Mouse (Mus musculus): ENCODE measurements around the gene Pcx. TPM values are rescaled to one million over a fixed set of nuclear protein-coding genes. Genes with fewer than 3 reads are reported as not detected.

The Pcx gene
- polyA plus RNA-seq, 1 experiment from 2014 or later, result 17.3 TPM

GRCm38 (mm10) chr19:4498062-4498933 is 12.0 kb upstream of the Pcx start, which contains the start of gene 2010003K11Rik:
Gene 2010003K11Rik, minus strand, starts transcription at chr19:4498583.
- no peaks in the 10 kb centered on the region for H3K9me3 ChIP-seq (replicated peaks)
- 0 out of 2 replicates have a peak within 1 kb of the TSS, but pooled peaks have one; percentile 6 for H3K4me2 ChIP-seq
- peaks cover 4% of the 10 kb centered on the region for H3K4me1 ChIP-seq
- no peak within 1 kb of the TSS for H3K27ac ChIP-seq
- H3K4me3 ChIP-seq, result no peak within 1 kb of the TSS
- WGBS, result 59% methylated on average over 16 of the region's 16 CpGs
- H3K9ac ChIP-seq, result no peak within 1 kb of the TSS; the same call in 1 of the 2 replicates
- H3K27me3 ChIP-seq, result no peaks in the 10 kb centered on the region
- H3K36me3 ChIP-seq (ENCODE audit: poor library complexity, severe bottlenecking), result no peaks in the 10 kb centered on the region
- ATAC-seq, result no peak

- H3K4me1 ChIP-seq, result peaks cover 2% of the 10 kb centered on the region
- WGBS, result 81% methylated on average over 2 of the region's 2 CpGs
These were observed 7.6 kb upstream of the Pcx start for GRCm38 (mm10) chr19:4502701-4503100.

GRCm38 (mm10) chr19:4504830-4505229 is 5.4 kb upstream of the Pcx start:
- H3K4me3 ChIP-seq, result no peak overlapping the region
- no peak overlapping the region for H3K27ac ChIP-seq
- no peak overlapping the region for H3K4me2 ChIP-seq
- no peaks in the 10 kb centered on the region for H3K36me3 ChIP-seq (ENCODE audit: poor library complexity, severe bottlenecking)
- no peak for ATAC-seq
- H3K4me1 ChIP-seq, result peaks cover 5% of the 10 kb centered on the region
- no peaks in the 10 kb centered on the region for H3K27me3 ChIP-seq
- no peaks in the 10 kb centered on the region for H3K9me3 ChIP-seq (replicated peaks)
- 92% methylated on average over 1 of the region's 1 CpGs for WGBS
- H3K9ac ChIP-seq, result no peak overlapping the region

More at GRCm38 (mm10) chr19:4502701-4503100, 7.6 kb upstream of the Pcx start:
- Histone ChIP-seq H3K27ac (no peak overlapping the region), H3K4me3 (no peak overlapping the region), H3K9me3 (replicated peaks) (no peaks in the 10 kb centered on the region), H3K4me2 (no peak overlapping the region), H3K27me3 (no peaks in the 10 kb centered on the region), H3K9ac (no peak overlapping the region), H3K36me3 (ENCODE audit: poor library complexity, severe bottlenecking) (no peaks in the 10 kb centered on the region)
- ATAC-seq, result no peak

GRCm38 (mm10) chr19:4507746-4508145 is 2.5 kb upstream of the Pcx start:
- Histone ChIP-seq H3K4me2 (no peak overlapping the region), H3K36me3 (ENCODE audit: poor library complexity, severe bottlenecking) (no peaks in the 10 kb centered on the region), H3K27me3 (peaks cover 12% of the 10 kb centered on the region), H3K9me3 (replicated peaks) (no peaks in the 10 kb centered on the region), H3K27ac (no peak overlapping the region), H3K9ac (no peak overlapping the region), H3K4me3 (no peak overlapping the region), H3K4me1 (peaks cover 11% of the 10 kb centered on the region)
- 66% methylated on average over 3 of the region's 3 CpGs for WGBS
- no peak for ATAC-seq

DNA sequence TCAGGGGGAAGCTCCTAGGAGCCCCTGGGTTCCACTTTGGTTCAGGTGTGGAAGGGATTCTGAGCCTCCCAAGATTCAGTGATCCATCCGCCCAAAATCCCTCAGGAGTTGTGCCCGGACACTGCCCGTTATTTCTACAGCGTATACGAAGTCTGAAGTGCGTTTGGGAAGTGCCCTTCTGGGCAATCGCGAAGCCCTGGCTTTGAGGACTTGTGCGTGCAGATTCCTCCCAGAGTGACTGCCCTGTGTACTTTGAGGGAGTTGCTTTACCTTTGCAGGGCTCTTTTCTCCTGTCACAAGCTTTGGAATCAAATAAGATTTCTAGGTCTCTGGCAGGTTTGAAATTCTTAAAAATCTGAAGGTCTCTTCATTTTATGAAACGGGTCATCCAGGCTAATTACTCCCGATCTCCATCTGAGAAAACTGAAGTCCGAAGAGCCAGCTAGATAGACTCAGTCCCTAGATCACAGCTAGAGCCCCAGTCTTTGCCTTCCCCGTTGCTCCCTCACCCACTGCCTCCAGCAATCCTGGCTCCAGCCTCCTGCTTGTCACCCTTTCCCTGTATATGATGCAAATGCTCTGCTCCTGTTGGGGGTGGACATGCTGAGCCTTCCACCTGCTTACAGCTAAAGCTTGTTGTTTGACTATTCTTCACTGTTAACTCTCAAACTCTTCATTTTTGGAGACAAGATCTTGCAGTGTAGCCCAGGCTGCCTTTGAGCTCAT is 1.0 kb downstream of the Pcx start:
- Histone ChIP-seq H3K36me3 (ENCODE audit: poor library complexity, severe bottlenecking) (no peaks in the 10 kb centered on the region), H3K9ac (peak overlapping the region; percentile 69), H3K27ac (no peak overlapping the region), H3K27me3 (peaks cover 12% of the 10 kb centered on the region), H3K4me2 (peak overlapping the region; percentile 90), H3K9me3 (replicated peaks) (no peaks in the 10 kb centered on the region), H3K4me1 (peaks cover 20% of the 10 kb centered on the region), H3K4me3 (peak overlapping the region; percentile 69)
- ATAC-seq, result no peak
- 6% methylated on average over 13 of the region's 13 CpGs for WGBS

DNA sequence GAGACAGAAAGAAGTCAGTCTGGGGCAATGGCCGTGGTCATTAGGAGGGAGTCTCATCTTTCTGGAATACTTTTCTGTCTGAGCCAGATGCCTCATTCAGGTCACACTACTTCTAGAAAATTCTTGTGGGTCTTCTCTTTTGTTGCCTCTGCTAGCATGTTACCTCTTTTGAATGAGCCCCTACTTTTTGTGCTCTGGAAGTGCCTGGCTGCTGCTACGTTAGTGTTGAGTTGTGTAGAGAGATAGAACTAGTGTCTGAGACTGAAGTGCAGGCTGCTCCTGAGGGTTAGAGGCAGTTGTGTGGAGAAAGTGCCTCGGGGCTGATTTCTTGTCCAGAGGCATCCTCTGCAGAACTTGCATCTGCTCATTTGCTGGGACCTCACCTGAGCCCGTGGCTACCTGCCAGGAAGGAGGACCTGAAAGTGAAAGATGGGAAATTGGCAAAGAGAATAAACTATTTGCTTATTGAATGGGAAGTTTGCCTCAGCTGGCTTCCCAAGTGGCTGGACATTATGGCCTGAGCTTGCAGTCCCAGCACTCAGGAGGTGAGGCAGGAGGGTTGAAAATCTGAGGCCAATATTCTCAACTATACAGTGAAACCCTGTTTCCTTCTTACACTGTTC is 3.1 kb downstream of the Pcx start:
- Histone ChIP-seq H3K27ac (no peak overlapping the region), H3K36me3 (ENCODE audit: poor library complexity, severe bottlenecking) (no peaks in the 10 kb centered on the region), H3K9me3 (replicated peaks) (no peaks in the 10 kb centered on the region), H3K4me3 (no peak overlapping the region), H3K27me3 (peaks cover 12% of the 10 kb centered on the region), H3K9ac (no peak overlapping the region), H3K4me2 (no peak overlapping the region), H3K4me1 (peaks cover 20% of the 10 kb centered on the region)
- WGBS, result 72% methylated on average over 4 of the region's 4 CpGs
- ATAC-seq, result no peak

GRCm38 (mm10) chr19:4515746-4516145 is 5.5 kb downstream of the Pcx start:
- no peaks in the 10 kb centered on the region for H3K9me3 ChIP-seq (replicated peaks)
- peaks cover 14% of the 10 kb centered on the region for H3K4me1 ChIP-seq
- no peak overlapping the region for H3K4me2 ChIP-seq
- H3K27me3 ChIP-seq, result peaks cover 12% of the 10 kb centered on the region
- no peak overlapping the region for H3K9ac ChIP-seq
- no peak for ATAC-seq
- peak overlapping the region; percentile 10; the same call in 1 of the 2 replicates for H3K27ac ChIP-seq
- 40% methylated on average over 2 of the region's 2 CpGs for WGBS
- no peaks in the 10 kb centered on the region for H3K36me3 ChIP-seq (ENCODE audit: poor library complexity, severe bottlenecking)
- no peak overlapping the region for H3K4me3 ChIP-seq

GRCm38 (mm10) chr19:4516288-4516687 is 6.0 kb downstream of the Pcx start:
- no peak overlapping the region for H3K4me2 ChIP-seq
- H3K9me3 ChIP-seq (replicated peaks), result no peaks in the 10 kb centered on the region
- H3K4me3 ChIP-seq, result no peak overlapping the region
- no peak for ATAC-seq
- no peaks in the 10 kb centered on the region for H3K36me3 ChIP-seq (ENCODE audit: poor library complexity, severe bottlenecking)
- H3K4me1 ChIP-seq, result peaks cover 9% of the 10 kb centered on the region
- 0 out of 2 replicates have a peak overlapping the region, but pooled peaks have one; percentile 25 for H3K27ac ChIP-seq
- H3K9ac ChIP-seq, result no peak overlapping the region
- H3K27me3 ChIP-seq, result peaks cover 6% of the 10 kb centered on the region
- WGBS, result 72% methylated on average over 2 of the region's 2 CpGs

DNA sequence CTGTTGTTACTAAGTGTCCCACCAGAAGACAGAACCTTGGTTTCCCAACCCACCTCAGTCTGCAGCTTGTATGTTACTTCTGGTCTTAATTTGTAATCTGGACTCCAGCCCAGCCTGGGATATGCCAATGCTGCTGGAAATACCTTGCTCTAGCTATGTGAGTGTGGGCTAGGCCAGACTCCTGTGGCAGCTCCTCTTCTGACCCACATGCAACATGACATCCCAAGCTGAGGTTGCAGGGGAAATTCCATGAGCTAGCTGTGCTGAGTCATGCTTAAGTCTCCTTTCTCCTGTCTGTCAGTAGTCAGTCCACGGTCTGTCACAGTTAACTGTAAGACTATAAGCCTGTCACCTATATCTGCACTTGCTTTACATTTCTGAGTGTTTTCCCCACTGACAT is 7.2 kb downstream of the Pcx start:
- H3K9ac ChIP-seq, result no peak overlapping the region
- H3K4me2 ChIP-seq, result no peak overlapping the region
- H3K4me3 ChIP-seq, result no peak overlapping the region
- H3K4me1 ChIP-seq, result peaks cover 9% of the 10 kb centered on the region
- H3K27ac ChIP-seq, result no peak overlapping the region
- no peaks in the 10 kb centered on the region for H3K27me3 ChIP-seq
- no peaks in the 10 kb centered on the region for H3K36me3 ChIP-seq (ENCODE audit: poor library complexity, severe bottlenecking)
- H3K9me3 ChIP-seq (replicated peaks), result no peaks in the 10 kb centered on the region
- 82% methylated on average over 1 of the region's 1 CpGs for WGBS
- no peak for ATAC-seq

DNA sequence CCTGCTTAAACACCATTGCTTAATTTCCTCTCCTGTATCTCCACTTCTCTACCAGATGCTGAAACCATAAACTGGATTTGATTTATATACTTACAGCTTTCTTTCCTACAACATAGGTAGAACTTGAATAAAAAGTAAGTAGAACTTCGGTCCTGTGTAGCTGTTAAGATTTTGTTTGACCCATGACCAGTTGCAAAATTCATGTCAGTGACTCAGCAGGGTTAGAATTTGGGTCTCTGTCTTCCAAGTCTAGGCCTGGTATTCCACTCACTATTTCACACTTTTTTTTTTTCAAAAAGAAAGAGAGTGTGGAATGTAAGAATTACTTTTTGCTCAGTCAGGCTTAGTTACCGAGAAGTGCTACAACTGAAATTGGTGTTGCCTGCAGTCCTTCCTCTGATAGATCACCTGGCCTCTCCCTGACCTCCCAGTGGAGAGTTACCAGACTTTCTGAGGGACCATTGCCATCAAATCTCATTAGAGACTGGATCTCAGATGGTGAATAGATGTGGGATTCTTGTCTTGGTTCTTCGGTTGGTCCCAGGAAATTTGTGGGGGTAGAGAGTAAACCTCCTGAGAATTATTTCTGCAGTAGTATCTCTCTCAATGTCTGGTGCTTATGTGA is 11.3 kb downstream of the Pcx start:
- Histone ChIP-seq H3K9ac (no peak overlapping the region), H3K36me3 (ENCODE audit: poor library complexity, severe bottlenecking) (no peaks in the 10 kb centered on the region), H3K27ac (no peak overlapping the region), H3K4me2 (no peak overlapping the region), H3K4me3 (no peak overlapping the region), H3K4me1 (no peaks in the 10 kb centered on the region), H3K27me3 (no peaks in the 10 kb centered on the region), H3K9me3 (replicated peaks) (no peaks in the 10 kb centered on the region)
- ATAC-seq, result no peak
- WGBS, result 89% methylated on average over 3 of the region's 3 CpGs

GRCm38 (mm10) chr19:4534646-4535045 is 24.4 kb downstream of the Pcx start:
- Histone ChIP-seq H3K4me2 (no peak overlapping the region), H3K4me3 (no peak overlapping the region), H3K9ac (no peak overlapping the region), H3K27ac (no peak overlapping the region), H3K36me3 (ENCODE audit: poor library complexity, severe bottlenecking) (no peaks in the 10 kb centered on the region), H3K27me3 (no peaks in the 10 kb centered on the region), H3K9me3 (replicated peaks) (no peaks in the 10 kb centered on the region), H3K4me1 (no peaks in the 10 kb centered on the region)
- no peak for ATAC-seq
- WGBS, result 93% methylated on average over 2 of the region's 2 CpGs

Data from forebrain, embryonic 13.5 days (tissue).